Mouse (Mus musculus): ENCODE data around the gene Hnrnpab. TPM values are rescaled to one million over a fixed set of nuclear protein-coding genes. Genes with fewer than 3 reads are reported as not detected.

The Hnrnpab gene
- polyA plus RNA-seq, 1 experiment from 2014 or later, result 443 TPM

DNA sequence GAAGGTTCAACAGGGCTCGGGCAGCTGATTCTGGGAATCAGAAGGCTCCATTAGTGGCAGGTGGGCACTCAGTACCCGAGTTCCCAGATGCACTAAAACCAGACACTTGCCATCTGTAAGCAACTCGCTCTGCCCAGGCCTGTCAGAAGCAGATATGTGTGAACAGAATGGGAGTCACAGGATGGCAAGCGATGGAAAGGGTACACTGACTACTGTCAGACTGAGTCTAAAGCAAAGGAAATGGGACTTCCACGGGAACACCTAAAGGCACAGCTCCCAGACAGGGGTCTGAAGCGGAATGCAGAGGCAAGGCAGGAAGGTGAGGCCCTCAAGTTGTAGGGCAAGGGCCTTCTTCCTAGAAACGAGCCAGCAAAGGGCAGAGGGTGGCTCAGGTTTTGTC is 39.6 kb upstream of the Hnrnpab start:
- peak overlapping the region; percentile 84 for H3K27ac ChIP-seq
- WGBS, result 64% methylated on average over 7 of the region's 7 CpGs
- H3K36me3 ChIP-seq, result peaks cover 40% of the 10 kb centered on the region
- no peak overlapping the region for H3K9ac ChIP-seq
- H3K4me1 ChIP-seq, result peaks cover 62% of the 10 kb centered on the region
- H3K27me3 ChIP-seq, result no peaks in the 10 kb centered on the region
- peak overlapping the region; percentile 17; the same call in 1 of the 2 replicates for H3K4me2 ChIP-seq
- no peaks in the 10 kb centered on the region for H3K9me3 ChIP-seq (replicated peaks)
- no peak for ATAC-seq (replicated peaks; ENCODE audit: low FRiP score)
- H3K4me3 ChIP-seq (replicated peaks), result no peak overlapping the region

DNA sequence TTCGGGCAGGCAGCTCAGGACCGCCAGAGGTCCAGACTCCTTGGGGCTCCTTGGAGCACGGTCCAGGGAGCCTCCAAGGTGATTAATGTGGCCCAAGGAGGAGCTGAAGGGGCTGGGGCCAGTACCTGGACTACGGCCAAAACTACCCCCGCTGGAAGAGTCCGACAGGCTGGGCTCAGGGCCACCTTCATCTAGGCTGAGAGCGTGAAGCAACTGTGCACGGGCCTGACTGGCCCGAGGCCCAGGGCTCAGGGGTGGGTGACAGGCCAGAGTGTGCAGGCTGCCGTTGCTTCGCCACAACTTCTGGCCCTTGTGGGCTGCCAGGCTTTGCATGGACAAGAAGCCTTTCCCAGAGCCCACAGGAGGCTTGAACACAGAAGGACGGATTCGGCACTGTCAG is 38.6 kb upstream of the Hnrnpab start:
- H3K9me3 ChIP-seq (replicated peaks), result no peaks in the 10 kb centered on the region
- no peaks in the 10 kb centered on the region for H3K27me3 ChIP-seq
- H3K4me2 ChIP-seq, result 0 out of 2 replicates have a peak overlapping the region, but pooled peaks have one; percentile 17
- H3K36me3 ChIP-seq, result peaks cover 40% of the 10 kb centered on the region
- 63% methylated on average over 13 of the region's 13 CpGs for WGBS
- no peak overlapping the region for H3K27ac ChIP-seq
- ATAC-seq (replicated peaks; ENCODE audit: low FRiP score), result no peak
- H3K9ac ChIP-seq, result no peak overlapping the region
- no peak overlapping the region for H3K4me3 ChIP-seq (replicated peaks)
- H3K4me1 ChIP-seq, result peaks cover 54% of the 10 kb centered on the region

GRCm38 (mm10) chr11:51644217-51644616 is 37.6 kb upstream of the Hnrnpab start:
- H3K36me3 ChIP-seq, result peaks cover 40% of the 10 kb centered on the region
- ATAC-seq (replicated peaks; ENCODE audit: low FRiP score), result no peak
- 77% methylated on average over 16 of the region's 16 CpGs for WGBS
- no peak overlapping the region for H3K9ac ChIP-seq
- H3K4me1 ChIP-seq, result peaks cover 43% of the 10 kb centered on the region
- H3K27me3 ChIP-seq, result no peaks in the 10 kb centered on the region
- H3K27ac ChIP-seq, result no peak overlapping the region
- no peaks in the 10 kb centered on the region for H3K9me3 ChIP-seq (replicated peaks)
- H3K4me3 ChIP-seq (replicated peaks), result no peak overlapping the region
- no peak overlapping the region for H3K4me2 ChIP-seq

DNA sequence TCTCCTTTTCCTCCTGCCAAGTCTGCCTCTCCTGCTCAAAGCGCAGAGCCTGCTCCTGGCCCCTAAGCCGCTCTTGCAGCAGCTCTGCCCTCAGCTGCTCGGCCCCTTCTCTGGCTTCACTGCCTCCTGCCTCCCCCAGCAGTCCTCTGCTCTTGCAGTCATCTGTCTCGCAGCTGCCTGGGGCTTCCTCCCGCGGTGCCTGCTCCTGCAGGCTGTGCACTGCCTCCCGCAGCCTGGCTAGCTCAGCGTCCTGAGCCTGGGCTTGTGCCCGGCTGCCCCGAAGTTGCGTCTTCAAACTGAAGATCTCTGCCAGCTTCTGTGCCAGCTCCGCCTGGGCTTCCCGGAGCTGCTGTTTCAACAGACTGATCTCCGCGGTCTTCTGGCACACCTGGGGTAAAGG is 37.1 kb upstream of the Hnrnpab start:
- Histone ChIP-seq H3K36me3 (peaks cover 40% of the 10 kb centered on the region), H3K4me2 (no peak overlapping the region), H3K9ac (no peak overlapping the region), H3K27ac (no peak overlapping the region), H3K9me3 (replicated peaks) (no peaks in the 10 kb centered on the region), H3K4me1 (peaks cover 39% of the 10 kb centered on the region), H3K27me3 (no peaks in the 10 kb centered on the region), H3K4me3 (replicated peaks) (no peak overlapping the region)
- 69% methylated on average over 15 of the region's 15 CpGs for WGBS
- ATAC-seq (replicated peaks; ENCODE audit: low FRiP score), result no peak

DNA sequence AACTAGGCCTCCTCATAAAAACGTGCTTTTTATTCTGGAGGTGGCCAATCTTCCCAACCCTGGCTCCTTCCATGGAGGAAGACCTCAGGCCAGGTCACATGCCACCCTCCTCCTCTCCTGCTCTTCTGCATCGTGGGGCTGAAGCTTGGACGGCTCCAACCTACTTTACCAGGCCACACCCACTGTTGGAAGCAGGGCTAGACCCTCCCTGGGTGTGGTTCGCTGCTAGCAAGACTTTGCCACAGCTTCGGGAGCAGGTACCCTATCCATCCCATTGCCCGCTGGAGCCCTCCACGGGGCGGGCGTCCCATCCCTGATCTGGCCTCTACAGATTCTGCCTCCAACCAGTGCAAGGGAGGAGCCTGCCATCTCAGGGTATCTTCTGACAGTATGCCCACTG is 36.6 kb upstream of the Hnrnpab start:
- Histone ChIP-seq H3K4me2 (no peak overlapping the region), H3K9me3 (replicated peaks) (no peaks in the 10 kb centered on the region), H3K27ac (no peak overlapping the region), H3K4me1 (peaks cover 35% of the 10 kb centered on the region), H3K36me3 (peaks cover 40% of the 10 kb centered on the region), H3K4me3 (replicated peaks) (no peak overlapping the region), H3K9ac (no peak overlapping the region), H3K27me3 (no peaks in the 10 kb centered on the region)
- 74% methylated on average over 9 of the region's 9 CpGs for WGBS
- no peak for ATAC-seq (replicated peaks; ENCODE audit: low FRiP score)

DNA sequence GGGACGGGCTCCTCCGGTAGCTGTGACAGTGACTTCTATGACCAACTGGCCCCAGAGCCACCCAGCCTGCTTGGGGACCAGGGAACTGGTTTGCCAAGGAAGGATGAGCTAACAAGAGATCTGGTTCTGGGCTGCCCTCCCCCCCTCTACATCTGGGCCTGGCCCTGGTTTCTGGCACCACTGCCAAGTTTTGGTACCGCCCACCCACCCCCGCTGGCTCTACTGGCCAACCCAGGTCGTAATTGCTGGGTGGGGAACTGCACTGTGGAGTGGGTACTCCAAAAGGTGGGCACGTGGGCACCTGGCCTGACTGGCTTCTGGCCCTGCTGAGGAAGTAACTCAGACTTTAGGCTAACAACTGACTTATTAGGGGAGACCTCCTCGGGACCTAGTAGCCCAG is 34.1 kb upstream of the Hnrnpab start:
- ATAC-seq (replicated peaks; ENCODE audit: low FRiP score), result no peak
- 79% methylated on average over 7 of the region's 7 CpGs for WGBS
- peaks cover 32% of the 10 kb centered on the region for H3K4me1 ChIP-seq

DNA sequence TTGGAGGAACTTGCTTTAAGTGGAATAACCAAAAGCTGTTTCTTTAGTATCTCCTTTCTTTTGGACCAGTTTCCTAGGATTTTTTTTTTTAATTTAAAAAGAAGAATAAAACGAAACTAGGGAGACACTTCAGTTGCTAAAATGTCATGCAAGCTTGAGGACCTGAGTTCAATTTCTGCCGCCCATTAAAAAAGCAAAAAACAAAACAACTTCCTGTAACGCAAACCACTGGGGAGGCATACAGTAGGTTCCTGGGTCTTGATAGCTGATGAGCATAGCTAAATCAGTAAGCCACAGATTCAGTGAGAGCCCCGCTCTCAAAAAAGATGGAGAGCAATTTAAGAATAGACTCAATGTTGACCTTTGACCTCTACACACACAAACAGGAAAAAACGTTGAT is 31.9 kb upstream of the Hnrnpab start:
- WGBS, result 71% methylated on average over 5 of the region's 5 CpGs
- no peaks in the 10 kb centered on the region for H3K27me3 ChIP-seq
- no peak for ATAC-seq (replicated peaks; ENCODE audit: low FRiP score)
- H3K9ac ChIP-seq, result no peak overlapping the region
- peak overlapping the region; percentile 64 for H3K27ac ChIP-seq
- H3K9me3 ChIP-seq (replicated peaks), result no peaks in the 10 kb centered on the region
- peak overlapping the region; percentile 57 for H3K4me2 ChIP-seq
- peaks cover 28% of the 10 kb centered on the region for H3K4me1 ChIP-seq
- H3K4me3 ChIP-seq (replicated peaks), result no peak overlapping the region
- H3K36me3 ChIP-seq, result peaks cover 16% of the 10 kb centered on the region

More for the DNA sequence above, 34.1 kb upstream of the Hnrnpab start:
- no peak overlapping the region for H3K4me2 ChIP-seq
- no peak overlapping the region for H3K9ac ChIP-seq
- no peaks in the 10 kb centered on the region for H3K27me3 ChIP-seq
- H3K36me3 ChIP-seq, result peaks cover 39% of the 10 kb centered on the region
- no peak overlapping the region for H3K27ac ChIP-seq
- no peak overlapping the region for H3K4me3 ChIP-seq (replicated peaks)
- H3K9me3 ChIP-seq (replicated peaks), result no peaks in the 10 kb centered on the region

GRCm38 (mm10) chr11:51637971-51638414 is 31.3 kb upstream of the Hnrnpab start:
- peaks cover 28% of the 10 kb centered on the region for H3K4me1 ChIP-seq
- 0 out of 2 replicates have a peak, but pooled peaks have one; percentile 9 for ATAC-seq (replicated peaks; ENCODE audit: low FRiP score)
- H3K4me3 ChIP-seq (replicated peaks), result peak overlapping the region; percentile 27
- H3K36me3 ChIP-seq, result peaks cover 11% of the 10 kb centered on the region
- peak overlapping the region; percentile 57 for H3K4me2 ChIP-seq
- WGBS, result 5% methylated on average over 17 of the region's 17 CpGs
- H3K27ac ChIP-seq, result peak overlapping the region; percentile 64
- no peaks in the 10 kb centered on the region for H3K27me3 ChIP-seq
- no peaks in the 10 kb centered on the region for H3K9me3 ChIP-seq (replicated peaks)
- peak overlapping the region; percentile 29; the same call in 1 of the 2 replicates for H3K9ac ChIP-seq

- Histone ChIP-seq H3K36me3 (no peaks in the 10 kb centered on the region), H3K9ac (peak overlapping the region; percentile 73), H3K27ac (peak overlapping the region; percentile 90), H3K4me2 (peak overlapping the region; percentile 85), H3K4me1 (peaks cover 43% of the 10 kb centered on the region), H3K27me3 (no peaks in the 10 kb centered on the region), H3K4me3 (replicated peaks) (peak overlapping the region; percentile 85), H3K9me3 (replicated peaks) (no peaks in the 10 kb centered on the region)
- 2% methylated on average over 6 of the region's 6 CpGs for WGBS
- peak; percentile 53; the same call in 1 of the 2 replicates for ATAC-seq (replicated peaks; ENCODE audit: low FRiP score)
Measured at GRCm38 (mm10) chr11:51636323-51636684, 29.7 kb upstream of the Hnrnpab start.

DNA sequence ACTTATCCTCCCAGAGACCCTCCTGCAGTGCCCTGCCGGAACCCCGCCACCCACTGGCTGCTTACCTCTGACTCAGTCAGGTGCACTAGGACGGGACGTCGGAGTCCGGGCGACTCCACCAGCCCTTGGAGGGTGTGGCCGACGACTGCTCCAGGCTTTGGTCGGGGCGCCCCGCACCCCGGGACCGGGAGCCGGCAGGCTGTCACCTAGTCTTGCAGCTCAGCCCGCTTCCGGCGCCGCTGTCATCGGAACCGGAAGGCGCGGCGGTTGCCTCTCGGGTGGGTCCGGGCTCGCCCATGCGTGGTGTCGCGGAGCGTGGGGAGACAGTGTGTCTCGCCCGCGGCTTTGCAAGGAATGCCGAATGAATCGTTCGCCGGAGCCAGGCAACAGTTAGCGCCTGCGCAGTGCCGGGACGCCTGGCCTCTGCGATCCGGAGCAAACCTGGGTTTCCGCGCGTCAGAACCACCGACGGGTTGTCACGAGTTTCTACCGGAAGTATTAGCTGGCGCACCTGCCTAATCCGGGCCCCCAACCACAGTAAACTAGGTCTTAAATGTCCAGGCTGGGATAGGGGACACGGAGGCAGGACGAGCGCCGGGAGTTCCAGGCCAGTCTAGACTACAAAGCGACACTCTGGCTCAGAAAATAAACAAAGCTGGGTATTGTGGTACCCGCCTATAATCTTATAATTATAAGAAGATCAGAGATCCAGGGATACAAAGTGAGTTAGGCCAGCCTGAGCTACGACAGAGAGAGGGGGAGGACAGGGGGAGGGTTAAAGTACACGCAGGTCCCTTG is 29.1 kb upstream of the Hnrnpab start, which contains the start of gene Rmnd5b:
Rmnd5b (minus strand) TSS at position 372 of the 798 bp plus-strand sequence.
- Histone ChIP-seq H3K4me1 (peaks cover 49% of the 10 kb centered on the region), H3K9me3 (replicated peaks) (no peaks in the 10 kb centered on the region), H3K9ac (peak within 1 kb of the TSS; percentile 73), H3K4me3 (replicated peaks) (peak within 1 kb of the TSS; percentile 85), H3K27ac (peak within 1 kb of the TSS; percentile 90), H3K36me3 (no peaks in the 10 kb centered on the region), H3K27me3 (no peaks in the 10 kb centered on the region), H3K4me2 (peak within 1 kb of the TSS; percentile 85)
- under 1% methylated on average over 61 of the region's 61 CpGs for WGBS
- ATAC-seq (replicated peaks; ENCODE audit: low FRiP score), result peak; percentile 70

DNA sequence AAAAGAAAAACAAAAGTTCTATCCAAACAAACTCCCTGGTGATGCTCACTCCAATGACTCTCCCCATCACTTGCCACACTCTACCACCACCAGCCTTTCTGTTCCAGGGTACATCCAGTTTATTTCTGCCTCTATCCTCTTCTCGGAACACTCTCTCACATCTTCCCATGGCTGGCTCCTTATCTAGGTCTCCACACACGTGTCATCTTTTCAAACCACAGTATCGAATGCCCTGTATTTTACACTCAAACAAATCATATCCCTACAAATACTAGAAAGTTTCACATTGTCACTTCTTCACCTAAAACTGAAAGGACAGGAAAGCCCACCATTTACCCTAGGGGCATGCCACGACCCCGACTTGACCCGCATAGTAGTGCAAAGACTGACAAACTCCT is 28.5 kb upstream of the Hnrnpab start:
- Histone ChIP-seq H3K36me3 (no peaks in the 10 kb centered on the region), H3K9me3 (replicated peaks) (no peaks in the 10 kb centered on the region), H3K4me3 (replicated peaks) (peak overlapping the region; percentile 85), H3K27ac (peak overlapping the region; percentile 90), H3K4me2 (peak overlapping the region; percentile 85), H3K4me1 (peaks cover 50% of the 10 kb centered on the region), H3K9ac (peak overlapping the region; percentile 73), H3K27me3 (no peaks in the 10 kb centered on the region)
- 20% methylated on average over 6 of the region's 6 CpGs for WGBS
- no peak for ATAC-seq (replicated peaks; ENCODE audit: low FRiP score)

DNA sequence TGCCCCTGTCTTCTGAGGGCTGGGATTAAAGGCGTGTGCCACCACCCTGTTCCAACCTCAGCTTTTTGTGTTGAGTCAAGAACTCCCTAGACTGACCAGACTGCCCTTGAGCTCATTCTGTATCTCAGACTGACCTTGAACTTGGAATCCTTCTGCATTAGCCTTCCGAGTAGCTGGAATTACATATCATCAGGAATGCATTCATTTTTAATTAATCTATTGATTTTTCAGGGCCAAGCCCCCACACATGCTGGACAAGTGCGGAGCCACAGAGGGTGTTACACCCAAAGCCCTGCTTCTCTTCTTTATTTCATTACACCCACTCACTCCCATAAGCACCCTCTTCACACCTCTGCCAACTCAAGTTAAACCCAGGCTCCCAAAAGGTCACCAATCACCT is 27.1 kb upstream of the Hnrnpab start:
- peaks cover 52% of the 10 kb centered on the region for H3K4me1 ChIP-seq
- no peaks in the 10 kb centered on the region for H3K9me3 ChIP-seq (replicated peaks)
- H3K4me2 ChIP-seq, result no peak overlapping the region
- H3K9ac ChIP-seq, result no peak overlapping the region
- no peak for ATAC-seq (replicated peaks; ENCODE audit: low FRiP score)
- 90% methylated on average over 3 of the region's 3 CpGs for WGBS
- H3K4me3 ChIP-seq (replicated peaks), result no peak overlapping the region
- peaks cover 5% of the 10 kb centered on the region; the same call in 1 of the 2 replicates for H3K36me3 ChIP-seq
- H3K27me3 ChIP-seq, result no peaks in the 10 kb centered on the region
- no peak overlapping the region for H3K27ac ChIP-seq

All from kidney, embryonic 15.5 days (tissue).